Mouse (Mus musculus) ES-E14 (cell line): ENCODE results near the gene Chrnb1.

ENCODE experiments used
- CHD2 ChIP-seq: IDR thresholded peaks from 2 replicates; pipeline ENCODE4 v1.6.1; 2014; ENCODE audit warnings: mild to moderate bottlenecking, low read depth, low read length, inconsistent platforms
- MAFK ChIP-seq: IDR thresholded peaks from 2 replicates; pipeline ENCODE4 v1.6.1; 2014; ENCODE audit warnings: mild to moderate bottlenecking, low read depth, low read length, inconsistent platforms; ENCODE audit not compliant: insufficient read depth
- ZC3H11A ChIP-seq: IDR thresholded peaks from 2 replicates; pipeline ENCODE4 v1.6.1; 2012; ENCODE audit warnings: low read depth, mild to moderate bottlenecking, inconsistent platforms, low read length, borderline replicate concordance

DNA sequence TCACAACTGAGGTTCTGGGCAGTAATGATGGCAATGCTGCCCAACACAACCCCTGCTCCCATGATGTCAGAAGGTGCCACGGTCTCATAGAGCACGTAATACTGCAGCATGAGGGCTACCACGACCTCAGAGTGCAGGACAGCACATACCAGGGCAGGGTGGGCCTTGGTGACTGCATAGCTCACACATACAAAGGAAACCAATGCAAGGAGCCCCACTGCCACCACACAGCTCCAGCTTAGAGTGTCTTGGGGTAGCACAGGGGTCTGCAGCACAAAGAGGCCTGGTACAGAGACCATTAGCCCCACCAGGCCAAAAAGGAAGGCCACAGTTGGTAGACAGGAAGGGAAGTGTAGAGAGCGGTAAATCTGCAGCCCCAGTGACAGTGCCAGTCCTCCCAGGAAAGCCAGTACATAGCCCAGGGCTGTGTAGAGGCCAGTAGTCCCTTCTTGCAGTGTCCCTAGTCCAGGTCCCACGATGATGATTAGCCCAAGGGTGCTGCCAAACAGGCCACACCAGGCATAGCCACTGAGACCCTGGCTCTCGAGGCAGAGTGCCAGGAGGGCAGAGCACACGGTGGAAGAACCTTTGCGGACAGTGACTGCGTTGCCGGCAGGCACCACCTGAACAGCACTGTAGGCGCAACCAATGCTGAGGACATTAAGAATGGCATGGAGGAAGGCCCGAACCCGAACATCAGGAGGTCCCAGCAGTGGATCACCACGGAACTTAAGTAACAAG, 35.4 kb downstream of the Chrnb1 start:
- no peak for TF ChIP-seq ZC3H11A
- TF ChIP-seq CHD2 = no peak
- TF ChIP-seq MAFK = no peak
